Mouse (Mus musculus) left cerebral cortex, adult 18-20 months (tissue): ENCODE measurements around the gene Ctbs. TPM values are rescaled to one million over a fixed set of nuclear protein-coding genes. Genes with fewer than 3 reads are reported as not detected.
A peak's percentile ranks its signal among the peaks of the same experiment; 100 is the strongest.

Experiments
- DNase-seq, 2 experiments: peaks; one replicate each; pipeline ENCODE4 v3.0.0; 2021 to 2022; ENCODE audit warnings: low spot score in 2 of 2, mixed read lengths in 1 of 2
- total RNA-seq, 2 experiments: library from RNA; stranded (reverse); gene quantifications; 2 replicates each; pipeline ENCODE4 v1.2.3; 2021

The Ctbs gene
- total RNA-seq, 2 experiments from 2014 or later, result 6.5 to 7.5 TPM

DNA sequence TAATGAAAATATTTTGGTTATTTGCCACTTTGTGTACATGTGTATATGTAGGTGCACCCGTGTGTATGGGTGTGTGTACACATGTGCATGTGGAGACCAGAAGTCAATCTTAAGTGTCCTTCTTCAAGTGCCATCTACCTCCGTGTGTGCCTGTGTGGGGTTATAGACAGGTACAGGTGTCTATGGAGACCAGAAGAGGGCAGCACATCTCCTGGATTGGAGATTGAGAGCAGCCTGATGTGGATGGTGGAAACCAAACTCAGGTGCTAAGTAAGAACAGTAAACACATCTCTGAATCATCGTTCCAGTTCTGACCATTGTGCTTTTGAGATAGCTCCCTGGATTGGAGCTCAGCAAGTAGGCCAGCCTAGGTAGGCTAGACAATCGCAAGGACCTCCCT, 36.9 kb downstream of the Ctbs start:
- no peak for DNase-seq

DNA sequence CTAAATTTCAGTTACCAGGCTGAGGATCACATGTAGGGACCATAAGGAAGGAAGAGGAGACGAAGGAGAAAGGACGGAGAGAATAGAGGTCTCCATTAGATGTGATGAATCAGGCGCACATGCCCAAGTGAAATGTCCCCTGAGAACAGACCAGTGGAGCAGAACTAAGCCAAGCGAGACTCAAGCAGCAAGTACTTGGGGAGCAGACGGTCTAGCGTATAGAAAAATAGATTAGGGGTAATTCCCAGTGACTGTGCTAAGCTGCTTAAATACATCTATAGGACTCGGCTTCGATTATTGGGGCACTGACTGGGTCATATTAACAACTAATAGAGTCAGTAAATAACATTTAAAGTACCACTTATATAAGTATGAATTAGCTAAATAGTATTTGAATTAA, 45.3 kb downstream of the Ctbs start:
- DNase-seq, result no peak

DNA sequence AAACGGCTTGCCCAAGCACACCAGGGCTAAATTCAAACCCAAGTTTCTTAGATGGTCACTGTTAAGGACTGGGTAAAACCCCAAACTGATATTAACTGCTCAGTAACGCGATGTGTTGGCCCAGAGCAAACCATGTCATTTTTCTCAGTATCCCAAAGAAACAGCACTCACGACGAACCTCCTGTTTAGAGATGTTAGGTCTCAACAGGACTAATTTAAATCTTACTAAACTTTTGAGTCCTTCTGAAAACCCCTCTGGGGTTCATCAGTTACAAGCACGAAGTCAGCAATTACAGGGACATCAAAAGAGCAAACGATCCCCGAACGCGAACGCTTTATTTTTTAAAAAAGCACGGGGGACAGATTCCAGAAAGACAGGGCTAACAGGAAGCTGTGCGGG, 49.4 kb downstream of the Ctbs start:
- DNase-seq, result no peak

GRCm38 (mm10) chr3:146499431-146500002, 49.9 kb downstream of the Ctbs start, which contains the start of the genes Spata1 and Gng5:
Gene Spata1 (minus strand): TSS chr3:146499753.
Gene Gng5 (plus strand): TSS chr3:146499807.
- DNase-seq, result peak; percentile 14 to 50

DNA sequence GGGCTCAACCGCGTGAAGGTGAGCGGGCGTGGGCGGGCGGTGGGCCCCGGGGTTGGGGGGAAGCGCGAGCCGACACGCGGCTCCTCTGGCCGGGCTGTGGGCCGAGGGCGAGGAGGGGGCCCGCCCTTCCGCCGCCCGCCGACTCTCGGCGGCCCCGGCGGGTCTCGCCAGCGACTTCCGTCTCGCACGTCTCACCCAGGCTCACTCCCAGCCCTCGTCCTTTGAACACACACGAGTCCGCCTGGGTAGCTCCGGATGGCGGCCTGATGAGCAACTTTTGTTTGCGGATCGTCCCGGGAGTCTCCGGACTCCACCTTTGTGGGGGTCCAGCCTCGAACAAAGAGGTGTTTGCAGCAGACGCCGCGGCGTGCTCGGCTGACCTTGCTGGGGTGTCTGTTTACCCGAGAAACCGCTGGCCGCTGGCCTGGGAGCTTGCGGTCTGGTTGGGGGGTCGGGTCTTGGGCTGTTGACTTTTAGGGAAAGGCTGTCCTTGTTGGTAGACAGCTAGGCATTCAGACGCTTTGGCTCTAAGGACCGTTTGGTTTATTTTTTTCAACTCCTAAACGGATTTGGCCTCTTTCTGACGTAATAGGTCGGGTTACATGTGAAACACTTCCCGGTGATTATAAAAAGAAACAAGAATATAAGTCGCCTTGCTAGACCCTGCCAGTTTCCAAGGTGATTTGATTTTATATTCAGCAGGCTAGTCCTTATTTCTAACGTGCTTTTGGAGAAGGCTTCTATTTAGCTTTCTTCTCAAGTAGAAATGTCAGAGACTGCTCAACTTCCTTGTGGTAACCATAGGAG, 50.6 kb downstream of the Ctbs start:
- peak in 1 of 2 experiments; percentile 31 for DNase-seq

DNA sequence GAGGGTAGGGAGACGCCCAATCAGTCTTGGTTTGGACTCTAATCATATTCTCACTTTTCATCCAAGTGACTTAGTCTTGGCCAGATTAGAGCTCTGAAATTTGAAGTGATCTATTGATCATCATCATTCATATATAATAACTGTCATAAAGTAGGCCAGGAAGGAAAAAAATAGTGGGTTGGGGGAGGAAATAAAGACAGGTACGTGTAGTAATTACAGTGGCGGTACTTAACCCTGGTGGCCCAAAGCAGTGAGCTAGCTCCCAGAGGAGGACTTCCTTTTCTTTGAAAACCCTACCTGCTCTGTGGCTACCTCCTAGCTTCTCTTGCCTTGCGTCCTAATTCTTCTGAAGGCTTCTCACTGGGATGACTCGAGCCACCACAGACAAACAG, 51.2 kb downstream of the Ctbs start:
- DNase-seq, result no peak

DNA sequence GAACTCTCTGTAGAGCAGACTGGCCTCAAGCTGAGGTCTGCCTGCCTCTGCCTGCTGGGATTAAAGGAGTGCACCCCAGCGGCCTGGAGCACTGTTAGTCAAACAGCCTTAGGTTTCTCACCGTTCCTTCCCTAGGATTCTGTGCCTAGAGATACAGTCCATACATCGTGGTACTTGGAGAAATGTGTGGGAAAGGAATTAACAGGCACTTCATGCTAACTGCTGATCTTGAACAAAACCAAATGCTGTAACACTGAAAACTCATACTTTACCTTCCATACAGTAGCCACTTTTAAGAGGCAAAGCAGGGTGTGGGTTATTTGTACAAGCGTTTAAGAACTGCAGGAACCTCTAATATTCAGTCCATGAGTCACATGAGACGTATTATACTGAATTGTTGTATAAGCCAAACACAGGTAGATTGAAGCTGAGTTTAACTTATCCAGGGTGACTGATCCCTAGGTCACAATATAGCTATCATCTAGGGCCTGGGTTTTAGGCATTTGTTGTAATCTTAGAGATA, 52.1 kb downstream of the Ctbs start:
- DNase-seq, result no peak

- no peak for DNase-seq
These were observed 57.1 kb downstream of the Ctbs start for GRCm38 (mm10) chr3:146506711-146507110.

Other genes starting within 250 kb of the Ctbs start
- gene Lpar3, start 228.8 kb upstream of the Ctbs start, total RNA-seq, result under 1 TPM; 0.28 to 0.40 TPM
- 10 to 100 TPM; 91.0 to 96.5 TPM for gene Ssx2ip, start 45.2 kb upstream of the Ctbs start, total RNA-seq
- 1 to 10 TPM; 2.5 to 3.4 TPM for gene Spata1, start 50.0 kb downstream of the Ctbs start, total RNA-seq
- 10 to 100 TPM; 48.4 to 49.5 TPM for gene Gng5, start 50.0 kb downstream of the Ctbs start, total RNA-seq
- gene Rpf1, start 71.6 kb downstream of the Ctbs start, total RNA-seq, result 10 to 100 TPM; 16.4 to 16.7 TPM
- under 1 TPM in 1 of 2 experiments, not detected in 1; 0.37 TPM for gene Uox, start 120.6 kb downstream of the Ctbs start, total RNA-seq
- not detected for gene Dnase2b, start 165.8 kb downstream of the Ctbs start, total RNA-seq
- gene 4930503B20Rik, start 201.5 kb downstream of the Ctbs start, total RNA-seq, result not detected
- gene Samd13, start 235.8 kb downstream of the Ctbs start, total RNA-seq, result under 1 TPM; 0.23 to 0.59 TPM